Mouse (Mus musculus): ENCODE results near the gene C1rb.
"Not testable (repeated sequence)": the region's sequence is repeated elsewhere in the genome, so short reads cannot be mapped to it uniquely, and the experiment has no call there.

C1rb gene

GRCm38 (mm10) chr6:124593121-124593520, 23.0 kb downstream of the C1rb start:
- DNase-seq (ENCODE audit: low spot score), result no peak

GRCm38 (mm10) chr6:124602031-124602430, 31.9 kb downstream of the C1rb start:
- DNase-seq (ENCODE audit: low spot score), result no peak

GRCm38 (mm10) chr6:124625612-124626011, 55.5 kb downstream of the C1rb start:
- DNase-seq (ENCODE audit: low spot score), result no peak

GRCm38 (mm10) chr6:124626184-124626583, 56.1 kb downstream of the C1rb start:
- DNase-seq (ENCODE audit: low spot score), result not testable (repeated sequence)

GRCm38 (mm10) chr6:124630763-124631162, 60.7 kb downstream of the C1rb start:
- no peak for DNase-seq (ENCODE audit: low spot score)

Measured in embryo, embryonic 10.5 days (tissue).